Mouse (Mus musculus) midbrain, embryonic 10.5 days (tissue): Measurements from ENCODE around the gene Dock9. TPM values are rescaled to one million over a fixed set of nuclear protein-coding genes. Genes with fewer than 3 reads are reported as not detected.

Experiments used
- DNase-seq: peaks from one replicate; pipeline ENCODE4 v3.0.0-alpha.2; 2017; ENCODE audit warnings: low spot score
- H3K27ac ChIP-seq: fragments of 300-500 bp; sonication (generic); replicated peaks from 2 replicates; pipeline ENCODE4 v1.5.1; 2016; ENCODE audit warnings: mild to moderate bottlenecking
- H3K27me3 ChIP-seq: fragments of 300-500 bp; sonication (generic); 2 replicates; pipeline ENCODE4 v1.6.1; 2016; ENCODE audit warnings: low read depth, mild to moderate bottlenecking; ENCODE audit not compliant: poor library complexity, severe bottlenecking
- H3K36me3 ChIP-seq: fragments of 300-500 bp; sonication (generic); 2 replicates; pipeline ENCODE4 v1.6.1; 2016; ENCODE audit warnings: mild to moderate bottlenecking, moderate library complexity
- H3K4me1 ChIP-seq: fragments of 300-500 bp; sonication (generic); 2 replicates; pipeline ENCODE4 v1.6.1; 2016
- H3K4me3 ChIP-seq: fragments of 300-500 bp; sonication (generic); 2 replicates; pipeline ENCODE4 v1.5.1; 2016; ENCODE audit warnings: mild to moderate bottlenecking, moderate library complexity
- H3K9me3 ChIP-seq: fragments of 300-500 bp; sonication (generic); replicated peaks from 2 replicates; pipeline ENCODE4 v1.6.1; 2016; ENCODE audit warnings: mild to moderate bottlenecking
- WGBS: fragments of 180-500 bp; shearing (Covaris S2); methylation state at CpG from one replicate; pipeline ENCODE4 v1.1.7; 2016; 5-methylcytosine and 5-hydroxymethylcytosine counted together
- polyA plus RNA-seq: library from polyadenylated mRNA; unstranded; fragments of >200 nt; fragmentation: Nextera tagmentation; extraction: Ambion mirVana; gene quantifications from 2 replicates; pipeline ENCODE4 v1.2.1, GENCODE M21; 2016

Gene Dock9
- polyA plus RNA-seq, 1 experiment from 2014 or later: 2.1 TPM

- H3K27ac ChIP-seq: no peak overlapping the region
- DNase-seq: no peak
- 91% methylated on average over 12 of the region's 12 CpGs for WGBS
Measured at GRCm38 (mm10) chr14:121787430-121787829, 10.2 kb downstream of the Dock9 start.

GRCm38 (mm10) chr14:121786900-121787299 is 10.7 kb downstream of the Dock9 start:
- no peaks in the 10 kb centered on the region for H3K4me1 ChIP-seq
- H3K36me3 ChIP-seq: no peaks in the 10 kb centered on the region
- H3K27me3 ChIP-seq: no peaks in the 10 kb centered on the region
- 89% methylated on average over 12 of the region's 12 CpGs for WGBS
- no peak overlapping the region for H3K4me3 ChIP-seq
- DNase-seq: no peak
- H3K9me3 ChIP-seq: no peaks in the 10 kb centered on the region
- H3K27ac ChIP-seq: no peak overlapping the region

More at GRCm38 (mm10) chr14:121787430-121787829, 10.2 kb downstream of the Dock9 start:
- Histone ChIP-seq H3K36me3 (no peaks in the 10 kb centered on the region), H3K27me3 (no peaks in the 10 kb centered on the region), H3K4me3 (no peak overlapping the region), H3K4me1 (no peaks in the 10 kb centered on the region), H3K9me3 (no peaks in the 10 kb centered on the region)

- Histone ChIP-seq H3K27ac (no peak overlapping the region), H3K9me3 (no peaks in the 10 kb centered on the region), H3K36me3 (no peaks in the 10 kb centered on the region), H3K27me3 (no peaks in the 10 kb centered on the region), H3K4me3 (no peak overlapping the region), H3K4me1 (0 out of 2 replicates have a peak, but pooled peaks cover 3% of the 10 kb centered on the region)
- WGBS: 87% methylated on average over 1 of the region's 1 CpGs
- DNase-seq: no peak
Measured at GRCm38 (mm10) chr14:121785394-121785793, 12.2 kb downstream of the Dock9 start.

GRCm38 (mm10) chr14:121780942-121781531 is 16.6 kb downstream of the Dock9 start:
- 0 out of 2 replicates have a peak, but pooled peaks cover 5% of the 10 kb centered on the region for H3K4me1 ChIP-seq
- WGBS: 71% methylated on average over 12 of the region's 12 CpGs
- no peaks in the 10 kb centered on the region for H3K36me3 ChIP-seq
- H3K27me3 ChIP-seq: no peaks in the 10 kb centered on the region; the same call in 1 of the 2 replicates
- no peak overlapping the region for H3K4me3 ChIP-seq
- H3K9me3 ChIP-seq: no peaks in the 10 kb centered on the region
- 0 out of 2 replicates have a peak overlapping the region, but pooled peaks have one; percentile 30 for H3K27ac ChIP-seq
- DNase-seq: no peak

- H3K27ac ChIP-seq: no peak overlapping the region
- no peak overlapping the region for H3K4me3 ChIP-seq
- no peaks in the 10 kb centered on the region; the same call in 1 of the 2 replicates for H3K27me3 ChIP-seq
- H3K36me3 ChIP-seq: no peaks in the 10 kb centered on the region
- DNase-seq: no peak
- H3K4me1 ChIP-seq: 0 out of 2 replicates have a peak, but pooled peaks cover 5% of the 10 kb centered on the region
- WGBS: 73% methylated on average over 11 of the region's 11 CpGs
- H3K9me3 ChIP-seq: no peaks in the 10 kb centered on the region
Measured at GRCm38 (mm10) chr14:121780144-121780913, 17.3 kb downstream of the Dock9 start.

GRCm38 (mm10) chr14:121779620-121780019 is 18.0 kb downstream of the Dock9 start:
- Histone ChIP-seq H3K27me3 (no peaks in the 10 kb centered on the region; the same call in 1 of the 2 replicates), H3K36me3 (no peaks in the 10 kb centered on the region), H3K4me3 (no peak overlapping the region), H3K27ac (no peak overlapping the region), H3K9me3 (no peaks in the 10 kb centered on the region), H3K4me1 (0 out of 2 replicates have a peak, but pooled peaks cover 5% of the 10 kb centered on the region)
- DNase-seq: no peak
- WGBS: 81% methylated on average over 3 of the region's 3 CpGs

GRCm38 (mm10) chr14:121777279-121777831 is 20.3 kb downstream of the Dock9 start:
- Histone ChIP-seq H3K27ac (no peak overlapping the region), H3K4me3 (no peak overlapping the region), H3K36me3 (no peaks in the 10 kb centered on the region), H3K9me3 (no peaks in the 10 kb centered on the region), H3K27me3 (no peaks in the 10 kb centered on the region; the same call in 1 of the 2 replicates), H3K4me1 (0 out of 2 replicates have a peak, but pooled peaks cover 5% of the 10 kb centered on the region)
- WGBS: 89% methylated on average over 4 of the region's 4 CpGs
- no peak for DNase-seq

GRCm38 (mm10) chr14:121776749-121777148 is 20.9 kb downstream of the Dock9 start:
- Histone ChIP-seq H3K4me1 (0 out of 2 replicates have a peak, but pooled peaks cover 5% of the 10 kb centered on the region), H3K27me3 (no peaks in the 10 kb centered on the region; the same call in 1 of the 2 replicates), H3K4me3 (no peak overlapping the region), H3K9me3 (no peaks in the 10 kb centered on the region), H3K36me3 (no peaks in the 10 kb centered on the region), H3K27ac (no peak overlapping the region)
- WGBS: 84% methylated on average over 4 of the region's 4 CpGs
- DNase-seq: no peak

GRCm38 (mm10) chr14:121762021-121762452 is 35.6 kb downstream of the Dock9 start:
- no peak overlapping the region for H3K27ac ChIP-seq
- peaks cover 9% of the 10 kb centered on the region; the same call in 1 of the 2 replicates for H3K27me3 ChIP-seq
- no peak for DNase-seq
- no peaks in the 10 kb centered on the region for H3K9me3 ChIP-seq
- WGBS: 71% methylated on average over 11 of the region's 11 CpGs
- H3K4me1 ChIP-seq: peaks cover 7% of the 10 kb centered on the region
- H3K4me3 ChIP-seq: no peak overlapping the region
- no peaks in the 10 kb centered on the region for H3K36me3 ChIP-seq

GRCm38 (mm10) chr14:121760403-121760802 is 37.2 kb downstream of the Dock9 start:
- no peak for DNase-seq
- Histone ChIP-seq H3K27ac (no peak overlapping the region), H3K4me1 (peaks cover 7% of the 10 kb centered on the region), H3K36me3 (no peaks in the 10 kb centered on the region), H3K9me3 (no peaks in the 10 kb centered on the region), H3K4me3 (no peak overlapping the region), H3K27me3 (peaks cover 9% of the 10 kb centered on the region; the same call in 1 of the 2 replicates)
- 87% methylated on average over 5 of the region's 5 CpGs for WGBS

- Histone ChIP-seq H3K9me3 (no peaks in the 10 kb centered on the region), H3K36me3 (no peaks in the 10 kb centered on the region), H3K27ac (no peak overlapping the region), H3K27me3 (no peaks in the 10 kb centered on the region; the same call in 1 of the 2 replicates), H3K4me1 (0 out of 2 replicates have a peak, but pooled peaks cover 6% of the 10 kb centered on the region), H3K4me3 (no peak overlapping the region)
- no peak for DNase-seq
- WGBS: 80% methylated on average over 11 of the region's 11 CpGs
Measured at GRCm38 (mm10) chr14:121754110-121754509, 43.5 kb downstream of the Dock9 start.

GRCm38 (mm10) chr14:121752686-121753426 is 44.8 kb downstream of the Dock9 start:
- Histone ChIP-seq H3K4me1 (0 out of 2 replicates have a peak, but pooled peaks cover 6% of the 10 kb centered on the region), H3K36me3 (no peaks in the 10 kb centered on the region), H3K27ac (no peak overlapping the region), H3K9me3 (no peaks in the 10 kb centered on the region), H3K27me3 (no peaks in the 10 kb centered on the region; the same call in 1 of the 2 replicates), H3K4me3 (no peak overlapping the region)
- no peak for DNase-seq
- WGBS: 73% methylated on average over 19 of the region's 19 CpGs
